Mouse (Mus musculus): Measurements from ENCODE around the gene Rsad1. TPM values are rescaled to one million over a fixed set of nuclear protein-coding genes. Genes with fewer than 3 reads are reported as not detected.

The Rsad1 gene
- polyA plus RNA-seq, 1 experiment from 2014 or later: 10.4 TPM

- H3K9ac ChIP-seq (replicated peaks): no peak overlapping the region
- H3K4me1 ChIP-seq: peaks cover 24% of the 10 kb centered on the region
- H3K9me3 ChIP-seq (replicated peaks): no peaks in the 10 kb centered on the region
- H3K27me3 ChIP-seq (replicated peaks): no peaks in the 10 kb centered on the region
- 0 out of 2 replicates have a peak, but pooled peaks cover 8% of the 10 kb centered on the region for H3K36me3 ChIP-seq
- ATAC-seq (ENCODE audit: low FRiP score): no peak
- H3K4me2 ChIP-seq: no peak overlapping the region
- WGBS: 94% methylated on average over 6 of the region's 6 CpGs
- H3K4me3 ChIP-seq (replicated peaks): no peak overlapping the region
- no peak overlapping the region for H3K27ac ChIP-seq (replicated peaks)
Observed at GRCm38 (mm10) chr11:94547271-94547670, 1.8 kb downstream of the Rsad1 start.

GRCm38 (mm10) chr11:94546381-94546780 lies 2.7 kb downstream of the Rsad1 start:
- Histone ChIP-seq H3K4me2 (no peak overlapping the region), H3K9ac (replicated peaks) (no peak overlapping the region), H3K4me1 (peaks cover 24% of the 10 kb centered on the region), H3K27me3 (replicated peaks) (no peaks in the 10 kb centered on the region), H3K4me3 (replicated peaks) (no peak overlapping the region), H3K27ac (replicated peaks) (no peak overlapping the region), H3K36me3 (0 out of 2 replicates have a peak, but pooled peaks cover 9% of the 10 kb centered on the region), H3K9me3 (replicated peaks) (no peaks in the 10 kb centered on the region)
- 97% methylated on average over 5 of the region's 5 CpGs for WGBS
- no peak for ATAC-seq (ENCODE audit: low FRiP score)

DNA sequence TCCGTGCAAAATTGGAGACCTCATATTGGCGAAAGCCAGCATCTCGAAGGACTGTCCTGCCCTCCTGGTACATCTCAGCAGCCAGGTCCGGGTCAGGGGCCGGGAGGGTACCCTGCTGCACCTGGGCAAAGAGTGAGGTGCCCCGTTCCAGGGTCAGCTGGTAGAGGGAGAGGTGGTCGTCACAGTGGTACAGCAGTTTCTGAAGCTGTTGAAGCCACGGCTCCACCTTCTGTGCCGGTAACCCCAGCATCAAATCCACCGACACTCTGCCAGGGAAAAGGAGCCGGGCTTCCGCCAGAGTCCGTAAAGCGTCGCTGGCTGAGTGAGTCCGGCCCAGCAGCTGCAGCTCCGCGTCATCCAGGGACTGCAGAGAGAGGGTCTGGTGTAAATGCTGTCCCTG lies 4.6 kb downstream of the Rsad1 start:
- H3K4me2 ChIP-seq: peak overlapping the region; percentile 24
- H3K36me3 ChIP-seq: 0 out of 2 replicates have a peak, but pooled peaks cover 9% of the 10 kb centered on the region
- no peak overlapping the region for H3K27ac ChIP-seq (replicated peaks)
- ATAC-seq (ENCODE audit: low FRiP score): no peak
- no peaks in the 10 kb centered on the region for H3K27me3 ChIP-seq (replicated peaks)
- WGBS: 50% methylated on average over 18 of the region's 18 CpGs
- H3K4me1 ChIP-seq: peaks cover 22% of the 10 kb centered on the region
- H3K4me3 ChIP-seq (replicated peaks): no peak overlapping the region
- H3K9ac ChIP-seq (replicated peaks): no peak overlapping the region
- H3K9me3 ChIP-seq (replicated peaks): no peaks in the 10 kb centered on the region

DNA sequence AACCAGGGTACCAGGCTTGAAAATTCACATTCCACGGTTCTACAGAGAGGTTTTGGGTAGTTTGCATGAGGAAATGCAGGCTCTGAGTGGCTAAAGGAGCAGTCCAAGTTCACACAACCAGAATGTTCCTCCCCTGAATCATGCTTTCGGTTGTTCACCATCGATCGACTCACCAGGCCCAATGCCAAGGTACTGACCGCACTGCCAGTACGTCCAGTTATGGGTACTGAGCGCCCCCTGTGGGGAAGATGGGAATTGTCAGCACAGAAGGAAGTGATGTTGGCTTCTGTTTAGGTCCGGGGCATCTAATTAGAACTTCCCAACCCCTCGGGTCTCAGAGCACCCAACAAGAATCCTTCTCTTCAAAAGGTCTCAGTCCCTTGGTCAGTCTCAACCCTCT lies 5.1 kb downstream of the Rsad1 start:
- 0 out of 2 replicates have a peak, but pooled peaks cover 9% of the 10 kb centered on the region for H3K36me3 ChIP-seq

DNA sequence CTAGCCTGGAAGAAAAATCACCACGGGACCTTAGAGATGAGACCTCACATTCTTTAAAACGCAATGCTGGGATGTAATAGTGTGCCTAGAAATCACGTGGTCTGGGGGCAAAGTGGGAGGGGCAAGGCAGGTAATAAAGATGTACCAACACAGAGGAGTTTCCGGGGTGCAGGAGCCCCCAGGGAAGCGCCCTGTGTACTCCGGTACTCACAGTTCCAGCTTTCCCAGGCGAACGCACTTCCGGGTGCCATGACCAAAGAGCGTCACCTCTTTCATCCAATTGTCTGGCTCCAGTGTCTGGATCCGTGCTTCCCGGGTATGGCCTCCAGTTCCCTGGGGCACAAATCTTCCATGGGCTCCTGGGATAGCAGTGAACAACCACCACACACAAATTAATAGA lies 5.7 kb downstream of the Rsad1 start:
- no peak overlapping the region for H3K4me2 ChIP-seq
- H3K4me3 ChIP-seq (replicated peaks): no peak overlapping the region
- 0 out of 2 replicates have a peak, but pooled peaks cover 9% of the 10 kb centered on the region for H3K36me3 ChIP-seq
- ATAC-seq (ENCODE audit: low FRiP score): no peak
- 85% methylated on average over 12 of the region's 12 CpGs for WGBS
- peaks cover 18% of the 10 kb centered on the region for H3K4me1 ChIP-seq
- H3K27me3 ChIP-seq (replicated peaks): no peaks in the 10 kb centered on the region
- no peaks in the 10 kb centered on the region for H3K9me3 ChIP-seq (replicated peaks)
- H3K9ac ChIP-seq (replicated peaks): no peak overlapping the region
- H3K27ac ChIP-seq (replicated peaks): no peak overlapping the region

More for the DNA sequence above, 5.1 kb downstream of the Rsad1 start:
- Histone ChIP-seq H3K4me3 (replicated peaks) (no peak overlapping the region), H3K27ac (replicated peaks) (no peak overlapping the region), H3K27me3 (replicated peaks) (no peaks in the 10 kb centered on the region), H3K9me3 (replicated peaks) (no peaks in the 10 kb centered on the region), H3K4me2 (peak overlapping the region; percentile 24), H3K9ac (replicated peaks) (no peak overlapping the region), H3K4me1 (peaks cover 19% of the 10 kb centered on the region)
- ATAC-seq (ENCODE audit: low FRiP score): no peak
- WGBS: 25% methylated on average over 9 of the region's 9 CpGs

GRCm38 (mm10) chr11:94542400-94542799 lies 6.7 kb downstream of the Rsad1 start:
- 95% methylated on average over 4 of the region's 4 CpGs for WGBS
- H3K27ac ChIP-seq (replicated peaks): no peak overlapping the region
- peaks cover 13% of the 10 kb centered on the region; the same call in 1 of the 2 replicates for H3K4me1 ChIP-seq
- H3K4me2 ChIP-seq: no peak overlapping the region
- no peak overlapping the region for H3K4me3 ChIP-seq (replicated peaks)
- H3K36me3 ChIP-seq: 0 out of 2 replicates have a peak, but pooled peaks cover 9% of the 10 kb centered on the region
- H3K9me3 ChIP-seq (replicated peaks): no peaks in the 10 kb centered on the region
- ATAC-seq (ENCODE audit: low FRiP score): no peak
- H3K27me3 ChIP-seq (replicated peaks): no peaks in the 10 kb centered on the region
- H3K9ac ChIP-seq (replicated peaks): no peak overlapping the region

GRCm38 (mm10) chr11:94539761-94540160 lies 9.3 kb downstream of the Rsad1 start:
- H3K9me3 ChIP-seq (replicated peaks): no peaks in the 10 kb centered on the region
- H3K27ac ChIP-seq (replicated peaks): no peak overlapping the region
- no peak for ATAC-seq (ENCODE audit: low FRiP score)
- WGBS: 77% methylated on average over 7 of the region's 7 CpGs
- H3K4me1 ChIP-seq: peaks cover 11% of the 10 kb centered on the region; the same call in 1 of the 2 replicates
- no peak overlapping the region for H3K9ac ChIP-seq (replicated peaks)
- H3K4me3 ChIP-seq (replicated peaks): no peak overlapping the region
- no peak overlapping the region for H3K4me2 ChIP-seq
- H3K27me3 ChIP-seq (replicated peaks): no peaks in the 10 kb centered on the region
- 0 out of 2 replicates have a peak, but pooled peaks cover 9% of the 10 kb centered on the region for H3K36me3 ChIP-seq

GRCm38 (mm10) chr11:94538733-94539292 lies 10.2 kb downstream of the Rsad1 start:
- 69% methylated on average over 8 of the region's 8 CpGs for WGBS
- no peak for ATAC-seq (ENCODE audit: low FRiP score)

GRCm38 (mm10) chr11:94533171-94533570 lies 15.9 kb downstream of the Rsad1 start:
- no peak overlapping the region for H3K4me2 ChIP-seq
- no peak for ATAC-seq (ENCODE audit: low FRiP score)
- no peaks in the 10 kb centered on the region for H3K9me3 ChIP-seq (replicated peaks)
- H3K27ac ChIP-seq (replicated peaks): no peak overlapping the region
- no peaks in the 10 kb centered on the region; the same call in 1 of the 2 replicates for H3K4me1 ChIP-seq
- 83% methylated on average over 8 of the region's 8 CpGs for WGBS
- H3K27me3 ChIP-seq (replicated peaks): no peaks in the 10 kb centered on the region
- no peaks in the 10 kb centered on the region for H3K36me3 ChIP-seq
- H3K9ac ChIP-seq (replicated peaks): no peak overlapping the region
- H3K4me3 ChIP-seq (replicated peaks): no peak overlapping the region

More at GRCm38 (mm10) chr11:94538733-94539292, 10.2 kb downstream of the Rsad1 start:
- 0 out of 2 replicates have a peak, but pooled peaks cover 9% of the 10 kb centered on the region for H3K36me3 ChIP-seq
- no peak overlapping the region for H3K27ac ChIP-seq (replicated peaks)
- H3K27me3 ChIP-seq (replicated peaks): no peaks in the 10 kb centered on the region
- no peak overlapping the region for H3K4me3 ChIP-seq (replicated peaks)
- H3K9ac ChIP-seq (replicated peaks): no peak overlapping the region
- H3K4me1 ChIP-seq: peaks cover 2% of the 10 kb centered on the region; the same call in 1 of the 2 replicates
- no peaks in the 10 kb centered on the region for H3K9me3 ChIP-seq (replicated peaks)
- no peak overlapping the region for H3K4me2 ChIP-seq

- no peaks in the 10 kb centered on the region for H3K36me3 ChIP-seq
- no peak for ATAC-seq (ENCODE audit: low FRiP score)
- H3K4me2 ChIP-seq: no peak overlapping the region
- H3K9me3 ChIP-seq (replicated peaks): no peaks in the 10 kb centered on the region
- no peak overlapping the region for H3K27ac ChIP-seq (replicated peaks)
- WGBS: 38% methylated on average over 3 of the region's 3 CpGs
- H3K9ac ChIP-seq (replicated peaks): no peak overlapping the region
- no peak overlapping the region for H3K4me3 ChIP-seq (replicated peaks)
- no peaks in the 10 kb centered on the region for H3K27me3 ChIP-seq (replicated peaks)
- H3K4me1 ChIP-seq: 0 out of 2 replicates have a peak, but pooled peaks cover 8% of the 10 kb centered on the region
Observed at GRCm38 (mm10) chr11:94528879-94529278, 20.2 kb downstream of the Rsad1 start.

DNA sequence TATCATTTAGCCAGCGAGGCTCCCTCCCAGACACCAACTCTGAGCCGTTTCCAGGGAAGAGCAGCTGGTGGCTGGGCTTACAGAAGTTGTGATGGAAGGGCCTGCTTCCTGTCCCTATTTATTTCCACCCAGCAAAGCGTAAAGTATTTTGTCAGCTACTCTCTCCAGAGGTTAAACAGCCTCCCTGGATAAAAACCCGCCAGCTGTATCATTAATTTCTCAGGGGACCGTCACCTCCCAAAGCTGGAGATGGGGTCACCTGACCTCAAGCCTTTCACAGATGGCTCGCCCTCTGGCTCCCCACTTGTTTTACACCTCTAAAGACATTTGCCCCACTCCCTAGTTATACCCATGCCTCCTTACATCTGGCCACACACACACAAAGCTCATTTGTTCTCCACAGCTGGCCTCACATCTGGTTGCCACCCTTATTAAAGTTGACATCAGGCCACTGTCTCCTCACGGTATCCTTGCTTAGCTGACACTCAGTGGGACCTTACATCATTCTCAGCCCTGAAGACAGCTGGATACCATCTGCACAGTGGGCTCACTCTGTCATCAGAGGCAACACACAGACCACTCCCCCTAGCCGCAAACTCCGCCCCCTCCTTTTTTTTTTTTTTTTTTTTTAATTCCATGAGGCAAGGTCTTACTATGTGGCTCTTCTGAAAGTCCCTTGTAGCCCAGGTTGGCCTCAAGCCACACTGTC lies 22.7 kb downstream of the Rsad1 start:
- ATAC-seq (ENCODE audit: low FRiP score): no peak
- H3K36me3 ChIP-seq: no peaks in the 10 kb centered on the region
- 50% methylated on average over 9 of the region's 9 CpGs for WGBS
- peaks cover 14% of the 10 kb centered on the region; the same call in 1 of the 2 replicates for H3K4me1 ChIP-seq
- H3K27ac ChIP-seq (replicated peaks): no peak overlapping the region
- H3K4me3 ChIP-seq (replicated peaks): no peak overlapping the region
- H3K4me2 ChIP-seq: no peak overlapping the region
- H3K9me3 ChIP-seq (replicated peaks): no peaks in the 10 kb centered on the region
- H3K9ac ChIP-seq (replicated peaks): no peak overlapping the region
- no peaks in the 10 kb centered on the region for H3K27me3 ChIP-seq (replicated peaks)
